Mouse (Mus musculus) erythroblast, embryonic 14.5 days (primary cell): Measurements from ENCODE around the gene Tssk6.

Experiments used
- GATA1 ChIP-seq: IDR thresholded peaks from 2 replicates; pipeline ENCODE4 v1.6.1; 2012; ENCODE audit warnings: low read length, inconsistent platforms, mixed read lengths
- TAL1 ChIP-seq: IDR thresholded peaks from 3 replicates; pipeline ENCODE4 v1.6.1; 2012; ENCODE audit warnings: low read length, inconsistent platforms, mixed read lengths

DNA sequence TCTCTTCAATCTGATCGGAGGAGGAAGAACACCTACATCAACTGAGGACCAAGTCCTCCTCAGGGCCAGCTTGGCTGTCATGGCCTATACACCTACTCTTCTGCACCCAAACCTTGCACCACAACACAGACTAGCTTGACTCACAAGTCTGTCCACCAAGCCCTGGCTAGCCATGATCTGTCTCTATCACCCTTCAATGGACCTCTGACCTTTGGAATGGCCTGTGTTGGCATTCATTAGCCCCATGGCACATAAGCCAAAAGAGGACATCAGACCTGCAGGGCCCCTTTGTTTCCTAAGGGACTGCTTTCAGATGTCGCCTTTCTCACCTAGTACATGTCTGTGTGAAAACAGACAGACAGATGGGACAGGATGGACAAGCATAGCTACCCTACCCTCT, 19.2 kb downstream of the Tssk6 start:
- TF ChIP-seq GATA1 = no peak
- TF ChIP-seq TAL1 = no peak
